Mouse (Mus musculus) stomach, postnatal 0 days (tissue): ENCODE measurements at regions not wholly inside any gene's neighbourhood (a gene's known extent, or its start where the extent isn't known, plus 50 kb on each side); places are given as distances from the start of the nearest gene placed in this dataset.

ENCODE experiments used
- ATAC-seq: fragments of 200-750 bp; cut with Nextera tagmentation; 2 replicates; pipeline ENCODE4 v1.8.0; 2017; ENCODE audit not compliant: low FRiP score, low TSS enrichment
- DNase-seq: peaks from one replicate; pipeline ENCODE4 v3.0.0-alpha.2; 2016; ENCODE audit warnings: low spot score
- H3K27ac ChIP-seq: fragments of 300-500 bp; sonication (generic); replicated peaks from 2 replicates; pipeline ENCODE4 v1.5.1; 2014; ENCODE audit warnings: mild to moderate bottlenecking, control low read depth
- H3K27me3 ChIP-seq: fragments of 300-500 bp; sonication (generic); 2 replicates; pipeline ENCODE4 v1.6.1; 2014; ENCODE audit warnings: low read length; ENCODE audit not compliant: control insufficient read depth, insufficient read depth
- H3K36me3 ChIP-seq: fragments of 300-500 bp; sonication (generic); 2 replicates; pipeline ENCODE4 v1.6.1; 2014; ENCODE audit warnings: low read length, mixed read lengths; ENCODE audit not compliant: control insufficient read depth, insufficient read depth
- H3K4me1 ChIP-seq: fragments of 300-500 bp; sonication (generic); replicated peaks from 2 replicates; pipeline ENCODE4 v1.6.1; 2014; ENCODE audit warnings: antibody characterized with exemption; ENCODE audit not compliant: control insufficient read depth, insufficient read depth
- H3K4me2 ChIP-seq: fragments of 300-500 bp; sonication (generic); replicated peaks from 2 replicates; pipeline ENCODE4 v1.6.1; 2014; ENCODE audit warnings: low read depth, mild to moderate bottlenecking, control low read depth, moderate library complexity
- H3K4me3 ChIP-seq: fragments of 300-500 bp; sonication (generic); 2 replicates; pipeline ENCODE4 v1.5.1; 2014; ENCODE audit warnings: low read depth, low read length, control low read depth
- H3K9ac ChIP-seq: fragments of 300-500 bp; sonication (generic); 2 replicates; pipeline ENCODE4 v1.6.1; 2014; ENCODE audit warnings: mild to moderate bottlenecking, low read length, control low read depth, mixed read lengths
- H3K9me3 ChIP-seq: fragments of 300-500 bp; sonication (generic); 2 replicates; pipeline ENCODE4 v1.6.1; 2016; ENCODE audit warnings: low read length; ENCODE audit not compliant: control insufficient read depth
- CTCF ChIP-seq: IDR thresholded peaks from 2 replicates; pipeline ENCODE4 v1.5.1; 2016; ENCODE audit warnings: antibody characterized with exemption, low read depth, mild to moderate bottlenecking, moderate library complexity
- EP300 ChIP-seq: optimal IDR thresholded peaks from 2 replicates; pipeline ENCODE3; 2016; ENCODE audit warnings: antibody characterized with exemption
- WGBS: fragments of 180-500 bp; shearing (Covaris S2); extraction: QIAGEN DNeasy Blood & Tissue Kit; methylation state at CpG from one replicate; pipeline ENCODE4 v1.1.7; 2014; 5-methylcytosine and 5-hydroxymethylcytosine counted together

DNA sequence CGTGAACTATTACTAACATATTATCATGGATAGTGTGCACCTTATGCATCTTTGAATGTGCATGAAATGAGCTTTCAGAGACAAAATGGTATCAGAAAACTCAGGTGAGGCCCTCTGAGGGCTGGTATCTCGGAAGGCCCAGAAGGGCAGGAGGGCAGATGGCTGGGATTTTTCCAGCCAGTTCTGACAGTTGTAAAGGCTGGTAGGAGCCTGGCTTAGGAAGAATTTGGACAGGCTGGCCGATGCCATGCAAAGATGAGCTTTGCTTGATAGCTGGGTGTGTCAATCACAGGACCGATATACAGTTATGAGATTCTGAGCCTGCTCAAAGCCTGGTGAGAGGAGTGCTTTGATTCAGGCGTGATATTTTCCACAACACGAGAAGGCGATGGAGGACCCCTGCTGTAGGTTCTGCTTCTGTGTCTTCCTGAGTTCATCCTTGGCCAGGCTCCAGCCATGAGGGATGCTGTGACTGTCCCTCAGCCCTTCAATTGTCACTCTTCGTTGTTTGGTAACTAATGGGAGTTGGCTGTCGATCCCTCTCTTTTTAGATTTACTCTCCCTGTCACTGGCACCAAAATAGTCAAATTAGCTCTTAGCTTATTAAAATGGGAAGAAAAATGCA lies 159.0 kb upstream of the Sash1 start:
- ATAC-seq, result no peak
- no peak overlapping the region for H3K9ac ChIP-seq
- no peak overlapping the region for H3K27ac ChIP-seq
- H3K9me3 ChIP-seq, result no peaks in the 10 kb centered on the region
- no peak for TF ChIP-seq CTCF
- TF ChIP-seq EP300, result no peak
- no peaks in the 10 kb centered on the region for H3K36me3 ChIP-seq
- H3K4me1 ChIP-seq, result no peaks in the 10 kb centered on the region
- H3K4me3 ChIP-seq, result no peak overlapping the region
- no peaks in the 10 kb centered on the region for H3K27me3 ChIP-seq
- DNase-seq, result no peak
- 91% methylated on average over 9 of the region's 9 CpGs for WGBS
- H3K4me2 ChIP-seq, result no peak overlapping the region

GRCm38 (mm10) chr10:9043507-9043906 lies 157.6 kb upstream of the Sash1 start:
- Histone ChIP-seq H3K4me1 (no peaks in the 10 kb centered on the region), H3K27ac (no peak overlapping the region), H3K9me3 (no peaks in the 10 kb centered on the region), H3K4me3 (no peak overlapping the region), H3K9ac (no peak overlapping the region), H3K27me3 (no peaks in the 10 kb centered on the region), H3K4me2 (no peak overlapping the region), H3K36me3 (no peaks in the 10 kb centered on the region)
- WGBS, result 92% methylated on average over 1 of the region's 1 CpGs
- TF ChIP-seq CTCF, result no peak
- no peak for TF ChIP-seq EP300
- ATAC-seq, result no peak
- DNase-seq, result no peak

GRCm38 (mm10) chr10:9030486-9030885 lies 144.6 kb upstream of the Sash1 start:
- no peak for ATAC-seq
- DNase-seq, result no peak
- H3K27me3 ChIP-seq, result no peaks in the 10 kb centered on the region
- peaks cover 4% of the 10 kb centered on the region for H3K4me1 ChIP-seq
- TF ChIP-seq EP300, result no peak
- TF ChIP-seq CTCF, result no peak
- H3K4me2 ChIP-seq, result no peak overlapping the region
- 53% methylated on average over 6 of the region's 6 CpGs for WGBS
- no peak overlapping the region for H3K9ac ChIP-seq
- H3K27ac ChIP-seq, result peak overlapping the region; percentile 56
- H3K9me3 ChIP-seq, result no peaks in the 10 kb centered on the region
- no peak overlapping the region for H3K4me3 ChIP-seq
- no peaks in the 10 kb centered on the region for H3K36me3 ChIP-seq

GRCm38 (mm10) chr10:9029506-9029905 lies 143.6 kb upstream of the Sash1 start:
- TF ChIP-seq CTCF, result no peak
- peak; percentile 53 for TF ChIP-seq EP300
- H3K9me3 ChIP-seq, result no peaks in the 10 kb centered on the region
- 55% methylated on average over 6 of the region's 6 CpGs for WGBS
- H3K36me3 ChIP-seq, result no peaks in the 10 kb centered on the region
- H3K4me1 ChIP-seq, result peaks cover 4% of the 10 kb centered on the region
- H3K9ac ChIP-seq, result no peak overlapping the region
- no peaks in the 10 kb centered on the region for H3K27me3 ChIP-seq
- no peak overlapping the region for H3K4me3 ChIP-seq
- H3K27ac ChIP-seq, result peak overlapping the region; percentile 49; the same call in 1 of the 2 replicates
- ATAC-seq, result no peak
- H3K4me2 ChIP-seq, result no peak overlapping the region
- no peak for DNase-seq

DNA sequence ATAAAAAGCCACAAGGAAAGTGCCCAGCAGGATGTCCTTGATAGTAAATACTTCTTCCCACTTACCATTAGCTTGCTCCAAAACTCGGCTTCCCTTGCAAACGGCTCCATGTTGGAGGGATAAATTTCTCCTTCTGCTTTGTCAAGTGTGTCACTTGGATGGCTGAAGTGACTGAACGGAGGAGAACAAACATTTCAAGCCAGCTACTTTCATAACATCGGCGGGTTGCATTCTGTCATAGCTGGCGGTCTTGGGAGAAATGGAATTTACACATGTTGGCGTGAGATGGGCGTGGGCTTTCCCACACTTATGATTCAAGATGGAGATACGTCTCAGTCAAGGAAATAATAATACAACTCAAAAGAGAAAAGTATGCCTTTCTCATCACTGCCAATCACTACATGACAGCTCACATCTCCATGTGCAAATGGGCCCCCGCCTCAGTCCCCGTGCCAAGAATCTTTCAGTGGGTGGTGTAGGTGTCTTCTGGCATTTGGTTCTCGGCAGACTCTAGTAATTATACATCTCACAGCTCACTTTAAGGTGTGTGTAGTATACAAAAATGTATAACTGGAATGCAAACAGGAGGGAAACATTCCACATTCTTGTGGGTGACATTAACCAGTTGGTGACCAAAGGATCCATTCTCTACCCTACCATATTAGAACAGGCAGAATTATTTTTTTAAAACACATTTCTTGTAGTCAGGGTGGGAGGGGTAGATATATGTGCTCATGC lies 141.4 kb upstream of the Sash1 start:
- WGBS, result 72% methylated on average over 12 of the region's 12 CpGs
- Histone ChIP-seq H3K4me3 (no peak overlapping the region), H3K4me1 (peaks cover 4% of the 10 kb centered on the region), H3K27me3 (no peaks in the 10 kb centered on the region), H3K9me3 (no peaks in the 10 kb centered on the region), H3K36me3 (no peaks in the 10 kb centered on the region), H3K4me2 (no peak overlapping the region), H3K27ac (no peak overlapping the region), H3K9ac (no peak overlapping the region)
- DNase-seq (no peak), ATAC-seq (no peak)
- TF ChIP-seq EP300 (no peak), CTCF (no peak)

DNA sequence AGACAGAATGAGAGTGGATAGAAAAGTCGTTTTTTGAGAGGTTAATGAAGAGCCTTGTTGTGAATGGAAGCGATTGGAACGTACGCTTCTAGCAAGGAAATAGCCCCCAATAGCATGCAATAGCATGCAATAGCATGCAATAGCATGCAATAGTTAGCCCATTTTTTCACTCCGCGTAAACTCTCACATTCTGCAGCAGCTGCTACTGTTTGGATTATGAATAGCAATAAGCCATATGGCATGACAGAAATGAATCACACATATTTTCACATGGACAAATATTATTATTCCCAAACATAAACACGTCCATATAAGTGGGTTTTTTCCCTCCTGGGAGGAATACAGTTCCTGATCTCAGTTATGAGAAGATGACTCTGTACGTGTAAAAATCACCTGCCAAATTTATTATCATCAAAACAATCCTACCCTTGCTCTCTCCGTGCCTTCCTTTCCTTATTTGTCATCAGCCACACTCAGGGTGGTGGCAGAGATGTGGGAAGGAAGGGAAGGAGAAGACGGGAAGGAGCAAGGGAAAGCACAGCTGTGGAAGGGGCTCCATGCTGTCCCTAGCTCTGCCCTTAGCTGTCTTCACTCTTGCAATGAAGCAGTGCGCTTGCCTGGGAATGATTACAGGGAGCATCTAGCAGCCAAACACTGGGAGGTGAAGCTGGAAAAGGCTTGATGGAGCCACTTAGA lies 129.1 kb upstream of the Sash1 start:
- no peak for DNase-seq
- Histone ChIP-seq H3K4me1 (0 out of 2 replicates have a peak, but pooled peaks cover 4% of the 10 kb centered on the region), H3K36me3 (no peaks in the 10 kb centered on the region), H3K4me3 (no peak overlapping the region), H3K27ac (peak overlapping the region; percentile 35), H3K27me3 (no peaks in the 10 kb centered on the region), H3K9me3 (no peaks in the 10 kb centered on the region), H3K4me2 (no peak overlapping the region), H3K9ac (no peak overlapping the region)
- TF ChIP-seq EP300, result no peak
- TF ChIP-seq CTCF, result no peak
- 34% methylated on average over 11 of the region's 11 CpGs for WGBS
- ATAC-seq, result no peak
